ENCODE assay signal across 9 mouse cellular contexts in genomic region chr5:107497519-107498501, GRCm38 (mm10). TPM values are rescaled to one million over a fixed set of nuclear protein-coding genes. Genes with fewer than 3 reads are reported as not detected.
A peak's percentile ranks its signal among the peaks of the same experiment; 100 is the strongest.
DNase-seq lines count a peak whose midpoint lies in the region; ATAC-seq lines count a peak whose summit lies in the region.
"Had no signal": no experiment of that assay in that cellular context is flagged by ENCODE, and none has a peak within 500 bp of the region (broad histone marks: within the 10 kb centered on the region; RNA-seq: fewer than 3 reads in every experiment).

No protein-coding gene starts in this region.

- 32% methylated on average over 10 of the region's 10 CpGs for WGBS in hindbrain, embryonic 16.5 days

- H3K9me3 ChIP-seq in hindbrain, embryonic 16.5 days (ENCODE audit: control insufficient read depth, low read length), result 0 out of 2 replicates have a peak, but pooled peaks cover 2% of the 10 kb centered on the region

- H3K27me3 ChIP-seq in hindbrain, embryonic 16.5 days (replicated peaks; ENCODE audit: control insufficient read depth, insufficient read depth, low read length), result no peaks in the 10 kb centered on the region

- peak overlapping the region; percentile 41 for H3K4me3 ChIP-seq in hindbrain, embryonic 16.5 days (ENCODE audit: low read length)

- DNase-seq in embryo, embryonic 10.5 days (ENCODE audit: low spot score), result peak; percentile 53
- DNase-seq in mesoderm, embryonic 11.5 days (ENCODE audit: low read depth, low spot score), result peak; percentile 52
- DNase-seq in right cerebral cortex, postnatal 36 days (ENCODE audit: low spot score in 2 of 2), result peak; percentile 75 to 85
- no peak for DNase-seq in urinary bladder, postnatal 36 days (ENCODE audit: low spot score in 2 of 2)
- no peak for DNase-seq in spleen, adult 18-20 months

- H3K9ac ChIP-seq in hindbrain, embryonic 16.5 days (ENCODE audit: low read depth, low read length), result peak overlapping the region; percentile 58

- peak overlapping the region; percentile 81 for H3K27ac ChIP-seq in hindbrain, embryonic 16.5 days (ENCODE audit: low read depth, low read length)

- H3K4me1 ChIP-seq in hindbrain, embryonic 16.5 days (ENCODE audit: control insufficient read depth, insufficient read depth, low read depth, low read length), result peaks cover 5% of the 10 kb centered on the region

- no peaks in the 10 kb centered on the region for H3K36me3 ChIP-seq in hindbrain, embryonic 16.5 days (ENCODE audit: control insufficient read depth, insufficient read depth, low read length)

- peak; percentile 90 for ATAC-seq in activated CD4-positive, CD25-positive, alpha-beta regulatory T cell, adult 4 months
- peak; percentile 96 for ATAC-seq in hindbrain, embryonic 16.5 days
- ATAC-seq in erythroblast, adult 5-6 weeks (replicated peaks; ENCODE audit: low FRiP score, poor library complexity, severe bottlenecking), result no peak

- peak overlapping the region; percentile 49 for H3K4me2 ChIP-seq in hindbrain, embryonic 16.5 days (ENCODE audit: low read length)

RNA-seq across cellular contexts. Expression of gene Gm42669, which starts 9.6 kb away (rescaled TPM):
- polyA plus RNA-seq in activated CD4-positive, CD25-positive, alpha-beta regulatory T cell, adult 4 months (2017; shearing (Covaris generic)), result under 1 TPM; 0.52 to 0.62 TPM
- 0.28 and 0.55 TPM in 2 replicates for polyA plus RNA-seq in hindbrain, embryonic 16.5 days (2015; fragmentation: Nextera tagmentation; extraction: Ambion mirVana)
- 0.63 TPM in 1 of 2 replicates, not detected in the other for total RNA-seq in erythroblast, adult 5-6 weeks (2015; ENCODE audit: low replicate concordance)
- total RNA-seq in erythroblast, adult 5-6 weeks (2017; ENCODE audit: low replicate concordance), result 0.34 and 1.5 TPM in 2 replicates
- polyA plus RNA-seq: large intestine, adult 2 months had no signal

RNA-seq across cellular contexts. Expression of gene 1700028K03Rik, which starts 36.7 kb away (rescaled TPM):
- under 1 TPM; 0.11 to 0.45 TPM for polyA plus RNA-seq in activated CD4-positive, CD25-positive, alpha-beta regulatory T cell, adult 4 months (2017; shearing (Covaris generic))
- polyA plus RNA-seq in hindbrain, embryonic 16.5 days (2015; fragmentation: Nextera tagmentation; extraction: Ambion mirVana), result 0.19 and 0.29 TPM in 2 replicates
- total RNA-seq in erythroblast, adult 5-6 weeks (2015; ENCODE audit: low replicate concordance), result not detected in 2 replicates
- total RNA-seq in erythroblast, adult 5-6 weeks (2017; ENCODE audit: low replicate concordance), result 0.17 TPM in 1 of 2 replicates, not detected in the other
- polyA plus RNA-seq: large intestine, adult 2 months had no signal

Comparison
In these comparisons a context has a peak if more than half of its experiments do, and no peak if none do; other contexts are left out.
1. DNase-seq: peak in embryo, embryonic 10.5 days (single experiment), mesoderm, embryonic 11.5 days (single experiment) and right cerebral cortex, postnatal 36 days (2 of 2); none in urinary bladder, postnatal 36 days (0 of 2) and spleen, adult 18-20 months (0 of 2).